Mouse (Mus musculus): Measurements from ENCODE around the gene Stub1. TPM values are rescaled to one million over a fixed set of nuclear protein-coding genes. Genes with fewer than 3 reads are reported as not detected.

The Stub1 gene
- polyA plus RNA-seq, 1 experiment from 2014 or later = 118 TPM

DNA sequence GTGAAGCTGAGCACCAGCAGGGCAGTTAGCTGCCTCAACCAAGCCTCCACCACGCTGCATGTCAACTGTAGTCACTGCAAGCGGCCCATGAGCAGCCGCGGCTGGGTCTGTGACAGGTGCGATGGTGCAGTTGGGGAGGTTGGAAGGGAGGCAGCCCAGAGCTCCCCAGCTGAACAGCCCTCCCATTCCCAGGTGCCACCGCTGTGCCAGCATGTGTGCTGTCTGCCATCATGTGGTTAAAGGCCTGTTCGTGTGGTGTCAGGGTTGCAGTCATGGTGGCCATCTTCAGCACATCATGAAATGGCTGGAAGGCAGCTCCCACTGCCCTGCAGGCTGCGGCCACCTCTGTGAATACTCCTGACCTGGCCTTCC, 5.0 kb downstream of the Stub1 start:
- no peak for TF ChIP-seq CTCF (IDR thresholded peaks at IDR 0.05; ENCODE audit: low read depth)
- no peak for TF ChIP-seq EP300 (IDR thresholded peaks at IDR 0.05; ENCODE audit: low read depth)
- Histone ChIP-seq H3K4me3 (ENCODE audit: low read depth, low read length) (peak overlapping the region; percentile 56; the same call in 1 of the 2 replicates), H3K27ac (ENCODE audit: low read depth) (0 out of 2 replicates have a peak overlapping the region, but pooled peaks have one; percentile 67), H3K9ac (replicated peaks) (no peak overlapping the region), H3K9me3 (ENCODE audit: low read length) (no peaks in the 10 kb centered on the region), H3K27me3 (ENCODE audit: insufficient read depth, low read length) (no peaks in the 10 kb centered on the region), H3K4me2 (ENCODE audit: low read depth, low read length) (peak overlapping the region; percentile 78), H3K4me1 (ENCODE audit: insufficient read depth) (peaks cover 47% of the 10 kb centered on the region), H3K36me3 (replicated peaks; ENCODE audit: insufficient read depth, low read length) (peaks cover 31% of the 10 kb centered on the region)
- WGBS (ENCODE audit: insufficient replicate concordance) = 81% methylated on average over 8 of the region's 8 CpGs
- no peak for DNase-seq
- no peak for ATAC-seq

DNA sequence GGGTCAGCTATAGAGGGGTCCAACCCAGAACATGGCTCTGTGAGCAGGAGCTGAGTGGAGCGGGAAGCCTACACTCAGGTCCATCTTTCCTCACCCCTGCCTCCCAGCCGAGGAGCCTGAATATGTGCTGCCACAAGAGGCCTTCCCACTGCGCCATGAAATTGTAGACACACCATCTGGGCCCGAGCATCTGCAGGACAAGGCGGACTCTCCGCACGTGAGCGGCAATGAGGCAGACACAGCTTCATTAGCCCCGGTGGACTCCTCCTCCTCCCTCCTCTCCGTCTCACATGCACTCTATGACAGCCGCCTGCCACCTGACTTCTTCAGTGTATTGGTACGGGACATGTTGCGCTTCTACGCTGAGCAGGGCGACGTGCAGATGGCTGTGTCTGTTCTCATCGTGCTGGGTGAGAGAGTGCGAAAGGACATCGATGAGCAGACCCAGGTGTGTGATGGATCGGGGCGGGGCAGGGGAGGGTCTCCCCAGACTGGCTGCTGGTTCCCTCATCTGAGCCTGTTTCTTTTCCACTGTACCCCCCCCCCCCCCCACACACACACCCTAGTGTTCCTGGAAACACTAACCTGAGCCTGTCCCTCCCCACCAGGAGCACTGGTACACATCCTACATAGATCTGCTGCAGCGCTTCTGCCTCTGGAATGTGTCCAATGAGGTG, 5.5 kb downstream of the Stub1 start:
- H3K9ac ChIP-seq (replicated peaks) = no peak overlapping the region
- H3K9me3 ChIP-seq (ENCODE audit: low read length) = no peaks in the 10 kb centered on the region
- peaks cover 49% of the 10 kb centered on the region for H3K4me1 ChIP-seq (ENCODE audit: insufficient read depth)
- 92% methylated on average over 22 of the region's 22 CpGs for WGBS (ENCODE audit: insufficient replicate concordance)
- H3K27ac ChIP-seq (ENCODE audit: low read depth) = no peak overlapping the region
- DNase-seq (no peak), ATAC-seq (no peak)
- no peaks in the 10 kb centered on the region for H3K27me3 ChIP-seq (ENCODE audit: insufficient read depth, low read length)
- TF ChIP-seq CTCF (IDR thresholded peaks at IDR 0.05; ENCODE audit: low read depth) (no peak), EP300 (IDR thresholded peaks at IDR 0.05; ENCODE audit: low read depth) (no peak)
- H3K36me3 ChIP-seq (replicated peaks; ENCODE audit: insufficient read depth, low read length) = peaks cover 31% of the 10 kb centered on the region
- H3K4me2 ChIP-seq (ENCODE audit: low read depth, low read length) = no peak overlapping the region
- H3K4me3 ChIP-seq (ENCODE audit: low read depth, low read length) = no peak overlapping the region

DNA sequence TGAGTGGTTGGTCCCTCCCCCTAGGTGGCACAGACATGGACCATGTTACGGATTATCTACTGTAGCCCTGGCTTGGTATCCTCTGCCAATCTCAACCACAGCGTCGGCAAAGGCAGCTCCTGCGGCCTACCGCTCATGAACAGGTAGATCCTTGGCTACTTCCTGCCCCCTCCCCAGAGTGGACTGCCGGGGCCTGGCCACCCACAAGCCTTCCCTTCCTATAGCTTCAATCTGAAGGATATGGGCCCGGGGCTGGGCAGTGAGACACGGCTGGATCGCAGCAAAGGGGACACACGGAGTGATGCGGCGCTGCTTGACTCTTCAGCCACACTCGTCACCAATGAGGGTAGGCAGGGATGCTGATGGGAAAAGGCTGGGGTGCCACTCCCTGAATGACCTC, 6.2 kb downstream of the Stub1 start:
- ATAC-seq (no peak), DNase-seq (no peak)
- TF ChIP-seq CTCF (IDR thresholded peaks at IDR 0.05; ENCODE audit: low read depth) (no peak), EP300 (IDR thresholded peaks at IDR 0.05; ENCODE audit: low read depth) (no peak)
- peaks cover 31% of the 10 kb centered on the region for H3K36me3 ChIP-seq (replicated peaks; ENCODE audit: insufficient read depth, low read length)
- no peak overlapping the region for H3K4me3 ChIP-seq (ENCODE audit: low read depth, low read length)
- H3K27ac ChIP-seq (ENCODE audit: low read depth) = no peak overlapping the region
- 92% methylated on average over 13 of the region's 13 CpGs for WGBS (ENCODE audit: insufficient replicate concordance)
- no peaks in the 10 kb centered on the region for H3K9me3 ChIP-seq (ENCODE audit: low read length)
- no peak overlapping the region for H3K9ac ChIP-seq (replicated peaks)
- no peak overlapping the region for H3K4me2 ChIP-seq (ENCODE audit: low read depth, low read length)
- H3K27me3 ChIP-seq (ENCODE audit: insufficient read depth, low read length) = no peaks in the 10 kb centered on the region
- H3K4me1 ChIP-seq (ENCODE audit: insufficient read depth) = peaks cover 48% of the 10 kb centered on the region

DNA sequence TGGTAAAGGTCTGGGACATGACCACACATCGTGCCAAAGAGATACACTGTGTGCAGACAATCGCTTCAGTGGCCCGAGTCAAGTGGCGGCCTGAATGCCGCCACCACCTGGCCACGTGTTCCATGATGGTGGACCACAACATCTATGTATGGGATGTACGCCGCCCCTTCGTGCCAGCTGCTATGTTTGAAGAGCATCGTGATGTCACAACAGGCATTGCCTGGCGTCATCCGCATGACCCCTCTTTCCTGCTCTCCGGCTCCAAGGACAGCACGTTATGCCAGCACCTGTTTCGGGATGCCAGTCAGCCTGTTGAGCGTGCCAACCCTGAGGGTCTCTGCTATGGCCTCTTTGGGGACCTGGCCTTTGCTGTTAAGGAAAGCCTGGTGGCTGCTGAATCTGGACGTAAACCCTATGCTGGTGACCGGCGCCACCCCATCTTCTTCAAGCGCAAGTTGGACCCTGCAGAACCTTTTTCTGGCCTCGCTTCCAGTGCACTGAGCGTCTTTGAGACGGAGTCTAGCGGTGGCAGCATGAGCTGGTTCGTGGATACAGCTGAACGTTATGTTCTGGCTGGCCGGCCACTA, 7.1 kb downstream of the Stub1 start:
- H3K4me1 ChIP-seq (ENCODE audit: insufficient read depth) = peaks cover 39% of the 10 kb centered on the region
- DNase-seq (no peak), ATAC-seq (no peak)
- 0 out of 2 replicates have a peak, but pooled peaks cover 4% of the 10 kb centered on the region for H3K27me3 ChIP-seq (ENCODE audit: insufficient read depth, low read length)
- H3K9ac ChIP-seq (replicated peaks) = no peak overlapping the region
- H3K36me3 ChIP-seq (replicated peaks; ENCODE audit: insufficient read depth, low read length) = peaks cover 24% of the 10 kb centered on the region
- 91% methylated on average over 27 of the region's 27 CpGs for WGBS (ENCODE audit: insufficient replicate concordance)
- no peak overlapping the region for H3K4me3 ChIP-seq (ENCODE audit: low read depth, low read length)
- TF ChIP-seq CTCF (IDR thresholded peaks at IDR 0.05; ENCODE audit: low read depth) = no peak
- no peak for TF ChIP-seq EP300 (IDR thresholded peaks at IDR 0.05; ENCODE audit: low read depth)
- no peak overlapping the region for H3K4me2 ChIP-seq (ENCODE audit: low read depth, low read length)
- H3K9me3 ChIP-seq (ENCODE audit: low read length) = no peaks in the 10 kb centered on the region
- no peak overlapping the region for H3K27ac ChIP-seq (ENCODE audit: low read depth)

DNA sequence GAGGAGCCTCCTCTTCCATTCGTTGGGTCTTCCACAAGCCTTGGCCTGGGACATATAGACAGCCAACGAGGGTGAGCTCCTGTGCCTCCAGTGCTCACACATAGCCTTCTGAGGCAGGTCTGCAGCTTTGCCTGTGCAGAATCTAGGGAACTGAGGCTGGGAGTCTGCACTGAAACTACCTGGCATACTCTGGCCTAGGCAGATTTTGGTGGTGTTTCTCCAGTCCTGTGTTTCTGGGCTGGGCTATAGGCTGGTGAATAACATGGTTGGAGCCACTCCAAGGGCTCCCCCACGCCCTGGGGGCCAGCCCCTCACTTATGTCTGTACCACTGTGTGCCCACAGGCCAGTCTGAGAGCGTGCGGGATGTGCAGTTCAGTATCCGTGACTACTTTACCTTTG, 7.9 kb downstream of the Stub1 start:
- Histone ChIP-seq H3K9ac (replicated peaks) (no peak overlapping the region; the same call in 1 of the 2 replicates), H3K4me2 (ENCODE audit: low read depth, low read length) (peak overlapping the region; percentile 92; the same call in 1 of the 2 replicates), H3K27ac (ENCODE audit: low read depth) (no peak overlapping the region), H3K4me1 (ENCODE audit: insufficient read depth) (peaks cover 35% of the 10 kb centered on the region), H3K27me3 (ENCODE audit: insufficient read depth, low read length) (0 out of 2 replicates have a peak, but pooled peaks cover 5% of the 10 kb centered on the region), H3K4me3 (ENCODE audit: low read depth, low read length) (no peak overlapping the region), H3K36me3 (replicated peaks; ENCODE audit: insufficient read depth, low read length) (peaks cover 17% of the 10 kb centered on the region), H3K9me3 (ENCODE audit: low read length) (no peaks in the 10 kb centered on the region)
- WGBS (ENCODE audit: insufficient replicate concordance) = 83% methylated on average over 6 of the region's 6 CpGs
- DNase-seq (no peak), ATAC-seq (no peak)
- TF ChIP-seq CTCF (IDR thresholded peaks at IDR 0.05; ENCODE audit: low read depth) (no peak), EP300 (IDR thresholded peaks at IDR 0.05; ENCODE audit: low read depth) (no peak)

- Histone ChIP-seq H3K9me3 (ENCODE audit: low read length) (no peaks in the 10 kb centered on the region), H3K27ac (ENCODE audit: low read depth) (no peak overlapping the region), H3K4me3 (ENCODE audit: low read depth, low read length) (peak overlapping the region; percentile 74), H3K36me3 (replicated peaks; ENCODE audit: insufficient read depth, low read length) (peaks cover 13% of the 10 kb centered on the region), H3K9ac (replicated peaks) (peak overlapping the region; percentile 71), H3K4me2 (ENCODE audit: low read depth, low read length) (peak overlapping the region; percentile 92), H3K4me1 (ENCODE audit: insufficient read depth) (peaks cover 29% of the 10 kb centered on the region), H3K27me3 (ENCODE audit: insufficient read depth, low read length) (peaks cover 13% of the 10 kb centered on the region)
- no peak for ATAC-seq
- no peak for DNase-seq
- 66% methylated on average over 17 of the region's 17 CpGs for WGBS (ENCODE audit: insufficient replicate concordance)
- TF ChIP-seq CTCF (IDR thresholded peaks at IDR 0.05; ENCODE audit: low read depth) = no peak
- no peak for TF ChIP-seq EP300 (IDR thresholded peaks at IDR 0.05; ENCODE audit: low read depth)
Measured at GRCm38 (mm10) chr17:25824362-25825142, 8.7 kb downstream of the Stub1 start.
